Mouse (Mus musculus) left cerebral cortex, adult 18-20 months (tissue): ENCODE results near the gene Ss18l1. TPM values are rescaled to one million over a fixed set of nuclear protein-coding genes. Genes with fewer than 3 reads are reported as not detected.
A peak's percentile ranks its signal among the peaks of the same experiment; 100 is the strongest.

Experiments used
- DNase-seq, 2 experiments: peaks; one replicate each; pipeline ENCODE4 v3.0.0; 2021 to 2022; ENCODE audit warnings: low spot score in 2 of 2, mixed read lengths in 1 of 2
- long read RNA-seq, 2 experiments: library from polyadenylated mRNA; stranded (forward); transcript quantifications; one replicate each; pipeline ENCODE4 v2.0.0; 2021
- total RNA-seq, 2 experiments: library from RNA; stranded (reverse); gene quantifications; 2 replicates each; pipeline ENCODE4 v1.2.3; 2021

The Ss18l1 gene
- 10 to 100 TPM; 40.2 to 41.9 TPM for total RNA-seq
- long read RNA-seq, experiment 1, full-length matches to known transcripts, result 53 of 76 reads
- long read RNA-seq, experiment 1, partial matches to known transcripts, result 20 of 76 reads
- long read RNA-seq, experiment 1, other reads (novel, unspliced or antisense), result 3 of 76 reads
- long read RNA-seq, experiment 2, full-length matches to known transcripts, result 33 of 58 reads
- long read RNA-seq, experiment 2, partial matches to known transcripts, result 23 of 58 reads
- long read RNA-seq, experiment 2, other reads (novel, unspliced or antisense), result 2 of 58 reads

GRCm38 (mm10) chr2:180042256-180042857 lies at the start of gene Ss18l1, which contains the start of gene Psma7:
TSS of gene Ss18l1 (plus strand) at chr2:180042509.
TSS of gene Psma7 (minus strand) at chr2:180042433.
- DNase-seq, result peak; percentile 86 to 93

- no peak for DNase-seq
Observed at GRCm38 (mm10) chr2:179993071-179993470, 49.2 kb upstream of the Ss18l1 start.

GRCm38 (mm10) chr2:179998431-179998830 lies 43.9 kb upstream of the Ss18l1 start:
- DNase-seq, result no peak

GRCm38 (mm10) chr2:180001635-180002034 lies 40.7 kb upstream of the Ss18l1 start:
- no peak for DNase-seq

GRCm38 (mm10) chr2:180005656-180006351 lies 36.5 kb upstream of the Ss18l1 start:
- no peak for DNase-seq

GRCm38 (mm10) chr2:180006352-180007017 lies 35.8 kb upstream of the Ss18l1 start:
- DNase-seq, result no peak

GRCm38 (mm10) chr2:180010686-180011085 lies 31.6 kb upstream of the Ss18l1 start:
- DNase-seq, result no peak

GRCm38 (mm10) chr2:180011370-180011769 lies 30.9 kb upstream of the Ss18l1 start:
- no peak for DNase-seq

GRCm38 (mm10) chr2:180013686-180014085 lies 28.6 kb upstream of the Ss18l1 start:
- no peak for DNase-seq

- no peak for DNase-seq
Observed at GRCm38 (mm10) chr2:180017632-180018031, 24.7 kb upstream of the Ss18l1 start.

- no peak for DNase-seq
Observed at GRCm38 (mm10) chr2:180018573-180018972, 23.7 kb upstream of the Ss18l1 start.

GRCm38 (mm10) chr2:180020091-180020661 lies 22.1 kb upstream of the Ss18l1 start:
- DNase-seq, result no peak

- no peak for DNase-seq
Observed at GRCm38 (mm10) chr2:180020919-180021318, 21.4 kb upstream of the Ss18l1 start.

GRCm38 (mm10) chr2:180022751-180023150 lies 19.6 kb upstream of the Ss18l1 start:
- no peak for DNase-seq

GRCm38 (mm10) chr2:180024401-180025098 lies 17.8 kb upstream of the Ss18l1 start, which contains the start of gene Lsm14b:
TSS of gene Lsm14b (plus strand) at chr2:180024987.
- DNase-seq, result peak; percentile 96 to 99

- DNase-seq, result peak in 1 of 2 experiments; percentile 53
Observed at GRCm38 (mm10) chr2:180025135-180025860, 17.0 kb upstream of the Ss18l1 start.

- DNase-seq, result no peak
Observed at GRCm38 (mm10) chr2:180025861-180026200, 16.5 kb upstream of the Ss18l1 start.

GRCm38 (mm10) chr2:180027768-180028167 lies 14.5 kb upstream of the Ss18l1 start:
- DNase-seq, result no peak

- no peak for DNase-seq
Observed at GRCm38 (mm10) chr2:180031270-180031669, 11.0 kb upstream of the Ss18l1 start.

GRCm38 (mm10) chr2:180032925-180033324 lies 9.4 kb upstream of the Ss18l1 start:
- DNase-seq, result no peak
